Mouse (Mus musculus) lung, embryonic 14.5 days (tissue): ENCODE measurements around the gene Esyt2. TPM values are rescaled to one million over a fixed set of nuclear protein-coding genes. Genes with fewer than 3 reads are reported as not detected.

Source experiments
- ATAC-seq: fragments of 200-750 bp; cut with Nextera tagmentation; 2 replicates; pipeline ENCODE4 v1.8.0; 2017; ENCODE audit warnings: mild to moderate bottlenecking, moderate TSS enrichment, moderate library complexity; ENCODE audit not compliant: insufficient read depth
- DNase-seq: peaks from one replicate; pipeline ENCODE4 v3.0.0-alpha.2; 2015
- H3K27ac ChIP-seq: fragments of 300-500 bp; sonication (generic); 2 replicates; pipeline ENCODE4 v1.5.1; 2014; ENCODE audit warnings: low read depth, mild to moderate bottlenecking, moderate library complexity
- H3K27me3 ChIP-seq: fragments of 300-500 bp; sonication (generic); 2 replicates; pipeline ENCODE4 v1.6.1; 2014; ENCODE audit warnings: low read length, control low read depth; ENCODE audit not compliant: insufficient read depth
- H3K36me3 ChIP-seq: fragments of 300-500 bp; sonication (generic); 2 replicates; pipeline ENCODE4 v1.6.1; 2014; ENCODE audit warnings: control low read depth; ENCODE audit not compliant: insufficient read depth
- H3K4me1 ChIP-seq: fragments of 300-500 bp; sonication (generic); 2 replicates; pipeline ENCODE4 v1.6.1; 2014; ENCODE audit warnings: antibody characterized with exemption, control low read depth; ENCODE audit not compliant: insufficient read depth
- H3K4me2 ChIP-seq: fragments of 300-500 bp; sonication (generic); 2 replicates; pipeline ENCODE4 v1.6.1; 2014; ENCODE audit warnings: mild to moderate bottlenecking
- H3K4me3 ChIP-seq: fragments of 300-500 bp; sonication (generic); 2 replicates; pipeline ENCODE4 v1.5.1; 2014; ENCODE audit warnings: low read depth, low read length
- H3K9ac ChIP-seq: fragments of 300-500 bp; sonication (generic); 2 replicates; pipeline ENCODE4 v1.6.1; 2014
- H3K9me3 ChIP-seq: fragments of 300-500 bp; sonication (generic); 2 replicates; pipeline ENCODE4 v1.6.1; 2016; ENCODE audit warnings: low read depth, low read length, control low read depth
- CTCF ChIP-seq: IDR thresholded peaks from 2 replicates; pipeline ENCODE4 v1.5.1; 2016; ENCODE audit warnings: antibody characterized with exemption, low read depth
- WGBS: fragments of 180-500 bp; shearing (Covaris S2); extraction: QIAGEN DNeasy Blood & Tissue Kit; methylation state at CpG from one replicate; pipeline ENCODE4 v1.1.7; 2014; 5-methylcytosine and 5-hydroxymethylcytosine counted together
- polyA plus RNA-seq: library from polyadenylated mRNA; unstranded; fragments of >200 nt; fragmentation: Nextera tagmentation; extraction: Ambion mirVana; gene quantifications from 2 replicates; pipeline ENCODE4 v1.2.1, GENCODE M21; 2014

Esyt2 gene
- polyA plus RNA-seq, 1 experiment from 2014 or later, result 31.0 TPM

DNA sequence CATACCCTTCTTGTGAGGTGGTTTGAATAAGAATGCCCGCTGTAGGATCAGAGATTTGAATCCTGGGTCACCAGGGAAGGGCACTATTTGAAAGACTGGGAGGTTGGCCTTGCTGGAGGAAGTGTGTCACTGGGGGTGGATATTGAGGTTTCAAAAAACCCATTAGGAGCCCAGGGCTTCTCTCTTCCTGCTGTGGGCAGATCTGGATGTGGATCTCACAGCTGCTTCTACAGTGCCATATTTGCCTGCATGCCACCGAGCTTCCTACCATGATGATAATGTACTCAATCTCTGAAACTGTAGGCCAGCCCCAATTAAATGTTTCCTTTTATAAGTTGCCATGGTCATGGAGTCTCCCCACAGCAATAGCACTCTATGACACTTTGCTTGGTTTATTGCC is 1.8 kb upstream of the Esyt2 start:
- no peak for TF ChIP-seq CTCF
- H3K4me3 ChIP-seq, result no peak overlapping the region
- no peaks in the 10 kb centered on the region for H3K36me3 ChIP-seq
- ATAC-seq (no peak), DNase-seq (no peak)
- no peak overlapping the region for H3K4me2 ChIP-seq
- 82% methylated on average over 2 of the region's 2 CpGs for WGBS
- no peaks in the 10 kb centered on the region for H3K27me3 ChIP-seq
- H3K4me1 ChIP-seq, result 0 out of 2 replicates have a peak, but pooled peaks cover 6% of the 10 kb centered on the region
- no peak overlapping the region for H3K27ac ChIP-seq
- H3K9me3 ChIP-seq, result no peaks in the 10 kb centered on the region
- no peak overlapping the region for H3K9ac ChIP-seq

DNA sequence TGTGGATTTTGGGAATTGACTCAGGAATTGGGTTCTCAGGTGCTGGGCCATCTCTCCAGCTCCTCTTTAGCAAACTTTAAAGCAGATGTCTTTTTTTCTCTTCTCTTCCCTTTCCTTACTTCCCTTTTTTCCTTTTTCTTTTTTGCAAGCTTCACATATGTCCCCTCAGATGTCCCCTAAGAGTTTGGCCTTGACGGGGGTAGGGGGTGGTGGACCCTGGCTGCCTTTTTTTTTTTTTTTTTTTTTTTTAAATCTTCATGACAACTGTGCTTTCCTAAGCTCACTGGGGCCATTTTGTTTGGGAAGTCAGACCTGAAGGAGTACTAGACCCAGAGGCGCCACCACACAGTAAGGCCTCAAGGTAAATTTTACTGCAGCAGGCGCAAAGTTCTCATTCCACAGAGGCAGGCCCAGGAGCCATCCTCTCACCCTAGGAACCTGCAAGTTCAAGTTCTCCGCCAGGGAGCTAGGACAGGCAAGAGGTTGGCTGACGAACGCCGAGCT is 795 bp upstream of the Esyt2 start:
- Histone ChIP-seq H3K36me3 (no peaks in the 10 kb centered on the region), H3K9me3 (no peaks in the 10 kb centered on the region), H3K9ac (peak overlapping the region; percentile 91), H3K4me3 (peak overlapping the region; percentile 95), H3K27me3 (no peaks in the 10 kb centered on the region), H3K4me2 (peak overlapping the region; percentile 73), H3K27ac (peak overlapping the region; percentile 98), H3K4me1 (0 out of 2 replicates have a peak, but pooled peaks cover 6% of the 10 kb centered on the region)
- ATAC-seq (no peak; the same call in 1 of the 2 replicates), DNase-seq (no peak)
- under 1% methylated on average over 7 of the region's 7 CpGs for WGBS
- TF ChIP-seq CTCF, result no peak

DNA sequence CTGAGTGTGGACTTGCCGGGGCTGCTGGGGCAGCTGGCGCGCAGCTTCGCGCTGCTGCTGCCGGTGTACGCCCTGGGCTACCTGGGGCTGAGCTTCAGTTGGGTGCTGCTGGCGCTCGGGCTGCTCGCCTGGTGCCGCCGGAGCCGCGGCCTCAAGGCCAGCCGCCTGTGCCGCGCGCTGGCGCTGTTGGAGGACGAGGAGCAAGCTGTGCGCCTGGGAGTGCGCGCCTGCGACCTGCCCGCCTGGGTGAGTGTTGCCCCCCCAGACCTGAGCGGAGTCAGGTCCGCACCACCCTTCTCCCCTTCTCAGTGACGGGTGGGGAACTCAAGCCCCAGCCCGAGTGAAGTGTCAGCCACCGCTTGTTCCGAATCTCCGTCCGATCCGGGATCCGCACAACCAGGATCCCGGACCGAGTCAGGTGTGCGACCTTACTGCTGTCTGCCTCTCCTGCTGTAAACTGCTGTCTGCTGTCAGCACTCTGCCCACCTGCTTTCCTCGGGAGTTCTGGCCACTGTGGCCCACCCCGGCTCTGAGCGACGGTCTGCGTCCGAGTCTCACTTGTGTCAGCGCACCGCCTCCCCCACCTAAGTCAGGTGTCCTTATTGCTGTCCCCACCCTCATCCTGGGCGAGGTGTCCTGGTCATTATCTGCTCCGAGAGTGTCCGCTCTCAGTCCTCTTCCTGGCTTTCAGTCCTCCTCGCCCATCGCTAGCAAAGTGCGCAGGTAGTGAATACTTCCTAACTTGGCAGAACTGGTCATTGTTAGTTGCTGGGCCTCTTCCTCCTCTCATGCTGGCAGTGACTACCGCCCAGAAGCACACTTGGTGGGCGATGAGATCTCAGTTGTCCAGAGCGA is 658 bp downstream of the Esyt2 start:
- TF ChIP-seq CTCF, result no peak
- peak; percentile 63 for DNase-seq
- peak overlapping the region; percentile 98 for H3K27ac ChIP-seq
- no peak; the same call in 1 of the 2 replicates for ATAC-seq
- no peaks in the 10 kb centered on the region for H3K36me3 ChIP-seq
- H3K27me3 ChIP-seq, result no peaks in the 10 kb centered on the region
- H3K4me1 ChIP-seq, result 0 out of 2 replicates have a peak, but pooled peaks cover 6% of the 10 kb centered on the region
- no peaks in the 10 kb centered on the region for H3K9me3 ChIP-seq
- WGBS, result under 1% methylated on average over 55 of the region's 55 CpGs
- peak overlapping the region; percentile 95 for H3K4me3 ChIP-seq
- H3K9ac ChIP-seq, result peak overlapping the region; percentile 91
- H3K4me2 ChIP-seq, result peak overlapping the region; percentile 97

DNA sequence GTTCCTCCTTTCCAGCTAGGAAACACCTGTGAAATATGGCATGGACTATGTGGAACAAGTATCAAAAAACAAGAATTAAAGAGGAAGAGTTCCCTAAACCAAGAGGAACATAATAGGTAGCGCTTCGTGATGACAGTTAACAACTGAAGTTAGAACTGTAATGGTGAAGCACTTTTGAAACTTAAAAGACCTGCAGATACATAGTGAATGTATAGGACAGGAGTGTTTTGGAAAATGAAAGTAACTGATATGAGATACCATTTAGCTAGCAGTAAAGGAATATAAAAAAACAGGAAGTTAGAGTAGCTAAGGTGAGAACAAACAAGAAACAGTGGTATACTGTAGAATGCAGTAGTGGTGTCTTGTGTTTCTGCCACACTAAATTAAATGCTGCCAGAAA is 1.9 kb downstream of the Esyt2 start:
- Histone ChIP-seq H3K27ac (no peak overlapping the region), H3K9ac (no peak overlapping the region), H3K36me3 (no peaks in the 10 kb centered on the region), H3K4me1 (0 out of 2 replicates have a peak, but pooled peaks cover 6% of the 10 kb centered on the region), H3K4me3 (peak overlapping the region; percentile 6; the same call in 1 of the 2 replicates), H3K9me3 (no peaks in the 10 kb centered on the region), H3K27me3 (no peaks in the 10 kb centered on the region), H3K4me2 (peak overlapping the region; percentile 46)
- ATAC-seq (no peak), DNase-seq (no peak)
- 89% methylated on average over 2 of the region's 2 CpGs for WGBS
- TF ChIP-seq CTCF, result no peak

DNA sequence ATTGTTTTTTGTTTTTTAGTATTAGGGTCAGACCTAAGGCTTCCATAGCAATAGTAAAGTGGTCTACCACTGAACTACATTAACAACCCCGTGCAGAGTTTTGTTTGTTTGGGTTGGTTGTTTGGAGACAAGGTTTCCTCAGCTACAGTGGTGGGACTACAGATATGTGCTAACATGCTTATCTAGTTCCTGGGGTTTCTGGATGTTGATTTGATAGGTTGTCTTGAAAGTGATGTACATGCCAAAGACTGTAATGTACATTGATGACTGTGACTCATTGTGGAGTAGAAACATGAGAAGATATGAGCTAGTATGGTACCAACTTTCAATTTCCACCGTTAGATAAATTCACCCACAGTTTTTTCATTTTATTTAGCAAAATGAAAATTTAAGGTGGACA is 2.5 kb downstream of the Esyt2 start:
- no peak overlapping the region for H3K4me2 ChIP-seq
- no peak overlapping the region for H3K9ac ChIP-seq
- no peak overlapping the region for H3K27ac ChIP-seq
- H3K36me3 ChIP-seq, result no peaks in the 10 kb centered on the region
- H3K9me3 ChIP-seq, result no peaks in the 10 kb centered on the region
- ATAC-seq (no peak), DNase-seq (no peak)
- H3K27me3 ChIP-seq, result no peaks in the 10 kb centered on the region
- H3K4me3 ChIP-seq, result 0 out of 2 replicates have a peak overlapping the region, but pooled peaks have one; percentile 6
- TF ChIP-seq CTCF, result no peak
- H3K4me1 ChIP-seq, result 0 out of 2 replicates have a peak, but pooled peaks cover 6% of the 10 kb centered on the region
- WGBS, result 60% methylated on average over 2 of the region's 2 CpGs

DNA sequence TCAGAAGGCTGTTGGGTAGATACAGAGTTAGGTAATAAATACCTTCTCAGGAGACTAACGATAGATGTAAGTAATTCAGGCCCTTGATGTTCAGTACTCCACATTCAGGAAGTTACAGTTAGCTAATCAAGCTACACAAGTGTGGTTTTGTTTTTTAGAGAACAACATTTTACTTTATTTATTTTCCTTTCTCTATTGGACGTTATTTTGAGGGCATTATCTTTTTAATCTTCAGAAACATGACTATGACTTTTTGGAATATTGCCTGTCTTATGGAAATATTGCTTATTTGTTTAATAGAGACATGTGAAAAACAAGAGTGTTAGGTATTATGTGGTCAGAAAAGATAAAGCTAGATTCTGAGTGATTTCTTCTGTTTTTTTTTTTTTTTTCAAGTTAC is 12.2 kb downstream of the Esyt2 start:
- DNase-seq (no peak), ATAC-seq (no peak)
- Histone ChIP-seq H3K27me3 (no peaks in the 10 kb centered on the region), H3K9me3 (no peaks in the 10 kb centered on the region), H3K4me1 (no peaks in the 10 kb centered on the region), H3K4me3 (no peak overlapping the region), H3K27ac (no peak overlapping the region), H3K36me3 (no peaks in the 10 kb centered on the region), H3K4me2 (no peak overlapping the region), H3K9ac (no peak overlapping the region)
- WGBS, result 66% methylated on average over 2 of the region's 2 CpGs
- TF ChIP-seq CTCF, result no peak

DNA sequence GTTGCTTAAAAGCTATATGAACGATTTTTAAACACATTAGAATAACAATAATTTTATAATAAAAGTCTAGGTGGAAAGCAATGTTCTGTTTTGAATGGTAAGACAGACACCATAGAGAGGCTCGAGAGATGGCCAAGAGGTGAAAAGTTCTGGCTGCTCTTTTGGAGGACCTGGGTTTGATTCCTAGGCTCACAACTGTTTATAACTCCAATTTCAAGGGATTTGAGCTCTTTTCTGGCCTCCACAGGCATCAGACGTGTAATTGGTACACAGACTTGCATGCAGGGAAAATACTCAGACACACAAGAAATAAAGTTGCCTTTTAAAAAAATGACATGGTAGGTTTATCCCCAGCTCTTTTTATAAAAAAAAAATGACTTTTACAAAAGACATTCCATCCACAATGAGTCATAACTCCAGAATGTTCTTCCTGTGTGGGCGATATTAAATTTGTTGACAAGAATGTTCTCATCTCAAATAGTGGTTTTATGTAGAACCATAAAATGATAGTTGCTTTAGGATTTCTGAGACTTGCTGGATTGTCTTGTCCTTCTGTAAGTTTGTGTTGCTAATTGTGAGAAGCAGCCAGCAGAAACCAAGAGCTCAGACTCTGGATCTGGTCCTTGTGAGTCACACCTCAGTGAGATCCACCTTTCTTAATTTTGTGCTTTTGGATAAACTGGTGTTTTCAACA is 12.8 kb downstream of the Esyt2 start:
- Histone ChIP-seq H3K4me1 (no peaks in the 10 kb centered on the region), H3K9me3 (no peaks in the 10 kb centered on the region), H3K4me3 (no peak overlapping the region), H3K36me3 (no peaks in the 10 kb centered on the region), H3K9ac (no peak overlapping the region), H3K27me3 (no peaks in the 10 kb centered on the region), H3K27ac (no peak overlapping the region), H3K4me2 (no peak overlapping the region)
- no peak for TF ChIP-seq CTCF
- ATAC-seq (no peak), DNase-seq (no peak)
- WGBS, result 72% methylated on average over 4 of the region's 4 CpGs
